Mouse (Mus musculus) heart, postnatal 0 days (tissue): ENCODE results near the gene Fat3. TPM values are rescaled to one million over a fixed set of nuclear protein-coding genes. Genes with fewer than 3 reads are reported as not detected.

ENCODE experiments used
- ATAC-seq: fragments of 200-750 bp; cut with Nextera tagmentation; 2 replicates; pipeline ENCODE4 v1.8.0; 2017; ENCODE audit warnings: low read depth, moderate number of reproducible peaks, moderate library complexity; ENCODE audit not compliant: insufficient read depth
- DNase-seq: peaks from one replicate; pipeline ENCODE4 v3.0.0-alpha.2; 2016; ENCODE audit warnings: low spot score
- H3K27ac ChIP-seq: fragments of 300-500 bp; sonication (generic); 2 replicates; pipeline ENCODE4 v1.5.1; 2014; ENCODE audit warnings: low read depth, mild to moderate bottlenecking
- H3K27me3 ChIP-seq: fragments of 300-500 bp; sonication (generic); 2 replicates; pipeline ENCODE4 v1.6.1; 2014; ENCODE audit warnings: low read length, mixed read lengths; ENCODE audit not compliant: control insufficient read depth, insufficient read depth
- H3K36me3 ChIP-seq: fragments of 300-500 bp; sonication (generic); replicated peaks from 2 replicates; pipeline ENCODE4 v1.6.1; 2014; ENCODE audit warnings: low read length, mixed read lengths; ENCODE audit not compliant: control insufficient read depth, insufficient read depth
- H3K4me1 ChIP-seq: fragments of 300-500 bp; sonication (generic); 2 replicates; pipeline ENCODE4 v1.6.1; 2014; ENCODE audit warnings: antibody characterized with exemption; ENCODE audit not compliant: control insufficient read depth, insufficient read depth
- H3K4me2 ChIP-seq: fragments of 300-500 bp; sonication (generic); 2 replicates; pipeline ENCODE4 v1.6.1; 2014; ENCODE audit warnings: low read depth, mild to moderate bottlenecking, low read length, moderate library complexity
- H3K4me3 ChIP-seq: fragments of 300-500 bp; sonication (generic); 2 replicates; pipeline ENCODE4 v1.5.1; 2014; ENCODE audit warnings: low read depth, low read length
- H3K9ac ChIP-seq: fragments of 300-500 bp; sonication (generic); replicated peaks from 2 replicates; pipeline ENCODE4 v1.6.1; 2014; ENCODE audit warnings: low read depth, low read length, mixed read lengths
- H3K9me3 ChIP-seq: fragments of 300-500 bp; sonication (generic); replicated peaks from 2 replicates; pipeline ENCODE4 v1.6.1; 2016; ENCODE audit warnings: low read length; ENCODE audit not compliant: control insufficient read depth
- CTCF ChIP-seq: IDR thresholded peaks from 2 replicates; pipeline ENCODE4 v1.5.1; 2016; ENCODE audit warnings: antibody characterized with exemption, control low read depth, low read depth
- EP300 ChIP-seq: IDR thresholded peaks from 2 replicates; pipeline ENCODE4 v1.6.1; 2016; ENCODE audit warnings: antibody characterized with exemption, low read depth
- WGBS: fragments of 180-500 bp; shearing (Covaris S2); extraction: QIAGEN DNeasy Blood & Tissue Kit; methylation state at CpG from one replicate; pipeline ENCODE4 v1.1.7; 2014; 5-methylcytosine and 5-hydroxymethylcytosine counted together
- polyA plus RNA-seq: library from polyadenylated mRNA; unstranded; fragments of >200 nt; fragmentation: Nextera tagmentation; extraction: Ambion mirVana; gene quantifications from 2 replicates; pipeline ENCODE4 v1.2.1, GENCODE M21; 2015
- total RNA-seq: library from RNA; depleted of rRNA; stranded (reverse); fragments of >200 nt; gene quantifications from 2 replicates; pipeline ENCODE4 v1.2.3, GENCODE M21; 2014; ENCODE audit warnings: low replicate concordance

Fat3 gene
- total and polyA plus RNA-seq, 2 experiments from 2014 or later, result 0.19 to 2.4 TPM

- TF ChIP-seq EP300 (no peak), CTCF (no peak)
- H3K9ac ChIP-seq, result no peak overlapping the region
- H3K27ac ChIP-seq, result no peak overlapping the region
- no peaks in the 10 kb centered on the region for H3K9me3 ChIP-seq
- 0 out of 2 replicates have a peak, but pooled peaks cover 6% of the 10 kb centered on the region for H3K4me1 ChIP-seq
- H3K4me3 ChIP-seq, result no peak overlapping the region
- no peak overlapping the region for H3K4me2 ChIP-seq
- no peak for DNase-seq
- H3K36me3 ChIP-seq, result no peaks in the 10 kb centered on the region
- WGBS, result 59% methylated on average over 9 of the region's 9 CpGs
- ATAC-seq, result no peak
- no peaks in the 10 kb centered on the region for H3K27me3 ChIP-seq
These were observed 596.9 kb downstream of the Fat3 start for GRCm38 (mm10) chr9:15903948-15904750.

- 68% methylated on average over 2 of the region's 2 CpGs for WGBS
- Histone ChIP-seq H3K4me2 (no peak overlapping the region), H3K4me1 (no peaks in the 10 kb centered on the region), H3K4me3 (no peak overlapping the region), H3K9me3 (no peaks in the 10 kb centered on the region), H3K9ac (no peak overlapping the region), H3K27ac (no peak overlapping the region), H3K27me3 (no peaks in the 10 kb centered on the region), H3K36me3 (no peaks in the 10 kb centered on the region)
- ATAC-seq, result no peak
- DNase-seq, result no peak
- no peak for TF ChIP-seq CTCF
These were observed 603.0 kb downstream of the Fat3 start for GRCm38 (mm10) chr9:15898112-15898511.

GRCm38 (mm10) chr9:15886756-15887155 is 614.3 kb downstream of the Fat3 start:
- no peak for TF ChIP-seq CTCF
- no peak for TF ChIP-seq EP300
- no peak for DNase-seq
- no peak overlapping the region for H3K4me3 ChIP-seq
- no peak overlapping the region for H3K27ac ChIP-seq
- no peak overlapping the region for H3K4me2 ChIP-seq
- H3K9me3 ChIP-seq, result no peaks in the 10 kb centered on the region
- no peaks in the 10 kb centered on the region for H3K27me3 ChIP-seq
- 25% methylated on average over 5 of the region's 5 CpGs for WGBS
- no peak overlapping the region for H3K9ac ChIP-seq
- no peaks in the 10 kb centered on the region for H3K36me3 ChIP-seq
- no peaks in the 10 kb centered on the region for H3K4me1 ChIP-seq
- no peak for ATAC-seq

GRCm38 (mm10) chr9:15880754-15881153 is 620.3 kb downstream of the Fat3 start:
- H3K4me2 ChIP-seq, result no peak overlapping the region
- no peak for DNase-seq
- no peaks in the 10 kb centered on the region for H3K4me1 ChIP-seq
- no peaks in the 10 kb centered on the region for H3K27me3 ChIP-seq
- H3K4me3 ChIP-seq, result no peak overlapping the region
- no peaks in the 10 kb centered on the region for H3K9me3 ChIP-seq
- no peak overlapping the region for H3K9ac ChIP-seq
- no peak overlapping the region for H3K27ac ChIP-seq
- ATAC-seq, result no peak
- TF ChIP-seq CTCF (no peak), EP300 (no peak)
- no peaks in the 10 kb centered on the region for H3K36me3 ChIP-seq

GRCm38 (mm10) chr9:15880160-15880603 is 620.9 kb downstream of the Fat3 start:
- peak; percentile 61 for DNase-seq
- WGBS, result 16% methylated on average over 3 of the region's 3 CpGs
- ATAC-seq, result peak; percentile 44; the same call in 1 of the 2 replicates
- no peaks in the 10 kb centered on the region for H3K9me3 ChIP-seq
- no peak overlapping the region for H3K4me3 ChIP-seq
- no peak overlapping the region for H3K4me2 ChIP-seq
- H3K4me1 ChIP-seq, result no peaks in the 10 kb centered on the region
- H3K27ac ChIP-seq, result no peak overlapping the region
- H3K9ac ChIP-seq, result no peak overlapping the region
- TF ChIP-seq CTCF (peak; percentile 83), EP300 (no peak)
- no peaks in the 10 kb centered on the region for H3K27me3 ChIP-seq
- no peaks in the 10 kb centered on the region for H3K36me3 ChIP-seq
